14 mouse cellular contexts compared by ENCODE assay signal in genomic region chr4:150012322-150012723, GRCm38 (mm10). TPM values are rescaled to one million over a fixed set of nuclear protein-coding genes. Genes with fewer than 3 reads are reported as not detected.
DNase-seq lines count a peak whose midpoint lies in the region; ATAC-seq lines count a peak whose summit lies in the region.
"Had no signal": no experiment of that assay in that cellular context is flagged by ENCODE, and none has a peak within 500 bp of the region (broad histone marks: within the 10 kb centered on the region; RNA-seq: fewer than 3 reads in every experiment).

No protein-coding gene starts in this region.

- ATAC-seq in limb, embryonic 12.5 days (ENCODE audit: insufficient number of reproducible peaks, insufficient read depth, low FRiP score, low TSS enrichment, low read depth): no peak
- ATAC-seq in stomach, embryonic 14.5 days (ENCODE audit: insufficient number of reproducible peaks, insufficient read depth, low FRiP score, low read depth): no peak

- no peak overlapping the region for H3K4me3 ChIP-seq in heart, embryonic 10.5 days
- H3K4me3 ChIP-seq in limb, embryonic 12.5 days (replicated peaks): no peak overlapping the region
- no peak overlapping the region for H3K4me3 ChIP-seq in limb, embryonic 10.5 days
- no peak overlapping the region for H3K4me3 ChIP-seq in brown adipose tissue, adult 24 weeks (ENCODE audit: insufficient read depth, low read depth, low read length)
- no peak overlapping the region for H3K4me3 ChIP-seq in stomach, embryonic 14.5 days (ENCODE audit: low read depth, low read length)
- H3K4me3 ChIP-seq: limb, embryonic 13.5 days had no signal

- no peaks in the 10 kb centered on the region for H3K9me3 ChIP-seq in heart, embryonic 10.5 days
- H3K9me3 ChIP-seq in limb, embryonic 12.5 days: no peaks in the 10 kb centered on the region
- no peaks in the 10 kb centered on the region for H3K9me3 ChIP-seq in limb, embryonic 10.5 days (replicated peaks)
- H3K9me3 ChIP-seq in stomach, embryonic 14.5 days (ENCODE audit: control insufficient read depth, low read depth, low read length): no peaks in the 10 kb centered on the region
- H3K9me3 ChIP-seq: limb, embryonic 13.5 days had no signal

- H3K27ac ChIP-seq in heart, embryonic 10.5 days: no peak overlapping the region
- peak overlapping the region; percentile 59; the same call in 1 of the 2 replicates for H3K27ac ChIP-seq in limb, embryonic 12.5 days
- no peak overlapping the region for H3K27ac ChIP-seq in limb, embryonic 10.5 days
- peak overlapping the region; percentile 50; the same call in 1 of the 2 replicates for H3K27ac ChIP-seq in brown adipose tissue, adult 24 weeks (replicated peaks; ENCODE audit: low read depth, low read length)
- 0 out of 2 replicates have a peak overlapping the region, but pooled peaks have one; percentile 18 for H3K27ac ChIP-seq in stomach, embryonic 14.5 days (ENCODE audit: low read length)
- H3K27ac ChIP-seq: limb, embryonic 13.5 days had no signal

- H3K4me1 ChIP-seq in heart, embryonic 10.5 days: peaks cover 38% of the 10 kb centered on the region
- H3K4me1 ChIP-seq in limb, embryonic 12.5 days (replicated peaks): peaks cover 7% of the 10 kb centered on the region; the same call in 1 of the 2 replicates
- peaks cover 23% of the 10 kb centered on the region for H3K4me1 ChIP-seq in limb, embryonic 10.5 days
- H3K4me1 ChIP-seq in brown adipose tissue, adult 24 weeks (ENCODE audit: control insufficient read depth, insufficient read depth, insufficient read length, low read length): peaks cover 2% of the 10 kb centered on the region
- peaks cover 12% of the 10 kb centered on the region; the same call in 1 of the 2 replicates for H3K4me1 ChIP-seq in stomach, embryonic 14.5 days (ENCODE audit: control insufficient read depth, insufficient read depth, low read length)

- H3K9ac ChIP-seq in limb, embryonic 12.5 days (replicated peaks): no peak overlapping the region
- no peak overlapping the region for H3K9ac ChIP-seq in stomach, embryonic 14.5 days (replicated peaks; ENCODE audit: low read depth, low read length)
- H3K9ac ChIP-seq: limb, embryonic 13.5 days had no signal

- WGBS in heart, embryonic 10.5 days: 65% methylated on average over 4 of the region's 4 CpGs
- WGBS in limb, embryonic 12.5 days: 72% methylated on average over 4 of the region's 4 CpGs
- 73% methylated on average over 4 of the region's 4 CpGs for WGBS in limb, embryonic 10.5 days
- WGBS in stomach, embryonic 14.5 days: 51% methylated on average over 4 of the region's 4 CpGs

- H3K4me2 ChIP-seq in limb, embryonic 12.5 days: no peak overlapping the region
- no peak overlapping the region for H3K4me2 ChIP-seq in stomach, embryonic 14.5 days (replicated peaks; ENCODE audit: low read depth, low read length)
- H3K4me2 ChIP-seq: limb, embryonic 13.5 days had no signal

- no peaks in the 10 kb centered on the region for H3K36me3 ChIP-seq in heart, embryonic 10.5 days
- no peaks in the 10 kb centered on the region for H3K36me3 ChIP-seq in limb, embryonic 12.5 days
- no peaks in the 10 kb centered on the region for H3K36me3 ChIP-seq in limb, embryonic 10.5 days
- no peaks in the 10 kb centered on the region for H3K36me3 ChIP-seq in stomach, embryonic 14.5 days (ENCODE audit: control insufficient read depth, insufficient read depth, low read length)
- H3K36me3 ChIP-seq: limb, embryonic 13.5 days had no signal

- peaks cover 14% of the 10 kb centered on the region for H3K27me3 ChIP-seq in heart, embryonic 10.5 days (ENCODE audit: insufficient read depth, poor library complexity, severe bottlenecking)
- H3K27me3 ChIP-seq in limb, embryonic 12.5 days: no peaks in the 10 kb centered on the region
- 0 out of 2 replicates have a peak, but pooled peaks cover 9% of the 10 kb centered on the region for H3K27me3 ChIP-seq in limb, embryonic 10.5 days (ENCODE audit: low read depth, poor library complexity, severe bottlenecking)
- H3K27me3 ChIP-seq in stomach, embryonic 14.5 days (ENCODE audit: control insufficient read depth, insufficient read depth, low read length): no peaks in the 10 kb centered on the region
- H3K27me3 ChIP-seq: limb, embryonic 13.5 days had no signal

- DNase-seq in heart, adult 11 months: peak; percentile 71
- no peak for DNase-seq in heart, embryonic 10.5 days (ENCODE audit: low spot score)
- DNase-seq in limb, embryonic 10.5 days (ENCODE audit: low spot score): no peak
- DNase-seq in frontal cortex, postnatal 25 days (ENCODE audit: low spot score in 2 of 2): no peak
- DNase-seq in c-Kit-positive CD71-positive TER-119-positive erythroid progenitor cells, embryonic 14.5 days (ENCODE audit: low spot score): no peak
- DNase-seq: adrenal gland, postnatal 36 days; cerebellum, adult 18-20 months; embryo, embryonic 11 days; kidney, postnatal 25 days; right cerebral cortex, postnatal 25 days had no signal

RNA-seq across cellular contexts. Expression of gene H6pd, which starts 3.5 kb away (rescaled TPM):
- polyA plus RNA-seq in heart, embryonic 10.5 days (2016; fragmentation: Nextera tagmentation; extraction: Ambion mirVana): 5.8 and 9.0 TPM in 2 replicates
- 7.0 and 10.0 TPM in 2 replicates for polyA plus RNA-seq in limb, embryonic 12.5 days (2016; fragmentation: Nextera tagmentation; extraction: Ambion mirVana)
- polyA plus RNA-seq in limb, embryonic 10.5 days (2016; fragmentation: Nextera tagmentation; extraction: Ambion mirVana): 4.5 and 5.6 TPM in 2 replicates
- 66.4 and 85.8 TPM in 2 replicates for polyA plus RNA-seq in brown adipose tissue, adult 24 weeks (2012; ENCODE audit: insufficient read depth, insufficient read length, missing spikeins)
- polyA plus RNA-seq in stomach, embryonic 14.5 days (2014; fragmentation: Nextera tagmentation; extraction: Ambion mirVana): 8.8 and 10.2 TPM in 2 replicates

RNA-seq across cellular contexts. Expression of gene Spsb1, which starts 57.5 kb away (rescaled TPM):
- polyA plus RNA-seq in heart, embryonic 10.5 days (2016; fragmentation: Nextera tagmentation; extraction: Ambion mirVana): 3.9 and 9.2 TPM in 2 replicates
- 17.7 and 19.1 TPM in 2 replicates for polyA plus RNA-seq in limb, embryonic 12.5 days (2016; fragmentation: Nextera tagmentation; extraction: Ambion mirVana)
- 13.7 and 18.8 TPM in 2 replicates for polyA plus RNA-seq in limb, embryonic 10.5 days (2016; fragmentation: Nextera tagmentation; extraction: Ambion mirVana)
- 24.3 and 32.5 TPM in 2 replicates for polyA plus RNA-seq in brown adipose tissue, adult 24 weeks (2012; ENCODE audit: insufficient read depth, insufficient read length, missing spikeins)
- polyA plus RNA-seq in stomach, embryonic 14.5 days (2014; fragmentation: Nextera tagmentation; extraction: Ambion mirVana): 15.9 and 19.2 TPM in 2 replicates

Comparison
In these comparisons a context has a peak if more than half of its experiments do, and no peak if none do; other contexts are left out.
1. H3K27ac ChIP-seq: peak in limb, embryonic 12.5 days (single experiment), brown adipose tissue, adult 24 weeks (single experiment) and stomach, embryonic 14.5 days (single experiment); none in heart, embryonic 10.5 days (single experiment) and limb, embryonic 10.5 days (single experiment).